Mouse (Mus musculus): ENCODE measurements around the gene Hspd1. TPM values are rescaled to one million over a fixed set of nuclear protein-coding genes. Genes with fewer than 3 reads are reported as not detected.

Gene Hspd1
- polyA plus RNA-seq (2021; fragmentation: Nextera tagmentation): 152 and 164 TPM in 2 replicates
- long read RNA-seq, experiment 1, transcript Hspd1-201 (12 exons, 2,423 nt): major isoform, 174 of 376 reads
- long read RNA-seq, experiment 1, partial matches to known transcripts: 169 of 376 reads
- long read RNA-seq, experiment 1, other reads (novel, unspliced or antisense): 33 of 376 reads
- long read RNA-seq, experiment 2, transcript Hspd1-201 (12 exons, 2,423 nt): major isoform, 772 of 1,173 reads
- long read RNA-seq, experiment 2, partial matches to known transcripts: 81 of 1,173 reads
- long read RNA-seq, experiment 2, other reads (novel, unspliced or antisense): 320 of 1,173 reads

GRCm38 (mm10) chr1:55087932-55088610 is at the start of gene Hspd1, which contains the start of gene Hspe1:
Gene Hspd1 (minus strand): TSS chr1:55088243.
Gene Hspe1 (plus strand): TSS chr1:55088132.

GRCm38 (mm10) chr1:55130943-55131401 is 42.9 kb upstream of the Hspd1 start, which contains the start of gene Mob4:
Gene Mob4 (plus strand): TSS chr1:55131231.

GRCm38 (mm10) chr1:55052355-55052953 is 35.6 kb downstream of the Hspd1 start, which contains the start of gene Coq10b:
Gene Coq10b (plus strand): TSS chr1:55052770.

Other genes with a start within 250 kb of the Hspd1 start
- gene Ankrd44, start 161.9 kb downstream of the Hspd1 start, polyA plus RNA-seq (2021; fragmentation: Nextera tagmentation): 4.9 and 5.9 TPM in 2 replicates
- 103 and 107 TPM in 2 replicates for gene Sf3b1, start 60.8 kb downstream of the Hspd1 start, polyA plus RNA-seq (2021; fragmentation: Nextera tagmentation)
- gene Coq10b, start 35.5 kb downstream of the Hspd1 start, polyA plus RNA-seq (2021; fragmentation: Nextera tagmentation): 24.9 and 25.4 TPM in 2 replicates
- 477 and 498 TPM in 2 replicates for gene Hspe1, start 111 bp downstream of the Hspd1 start, polyA plus RNA-seq (2021; fragmentation: Nextera tagmentation)
- 87.7 and 91.6 TPM in 2 replicates for gene Mob4, start 43.0 kb upstream of the Hspd1 start, polyA plus RNA-seq (2021; fragmentation: Nextera tagmentation)
- gene Rftn2, start 138.5 kb upstream of the Hspd1 start, polyA plus RNA-seq (2021; fragmentation: Nextera tagmentation): 19.1 and 21.7 TPM in 2 replicates
- gene Mars2, start 148.9 kb upstream of the Hspd1 start, polyA plus RNA-seq (2021; fragmentation: Nextera tagmentation): 3.0 and 3.3 TPM in 2 replicates